Mouse (Mus musculus) forebrain, embryonic 16.5 days (tissue): ENCODE data around the gene Col25a1. TPM values are rescaled to one million over a fixed set of nuclear protein-coding genes. Genes with fewer than 3 reads are reported as not detected.

Source experiments
- ATAC-seq: fragments of 200-750 bp; cut with Nextera tagmentation; 2 replicates; pipeline ENCODE4 v1.8.0; 2017; ENCODE audit warnings: mild to moderate bottlenecking, moderate library complexity
- H3K27ac ChIP-seq: fragments of 300-500 bp; sonication (generic); 2 replicates; pipeline ENCODE4 v1.5.1; 2014; ENCODE audit warnings: low read length, control low read depth
- H3K27me3 ChIP-seq: fragments of 300-500 bp; sonication (generic); replicated peaks from 2 replicates; pipeline ENCODE4 v1.6.1; 2014; ENCODE audit warnings: low read length; ENCODE audit not compliant: control insufficient read depth, insufficient read depth
- H3K36me3 ChIP-seq: fragments of 300-500 bp; sonication (generic); 2 replicates; pipeline ENCODE4 v1.6.1; 2014; ENCODE audit not compliant: control insufficient read depth, insufficient read depth
- H3K4me1 ChIP-seq: fragments of 300-500 bp; sonication (generic); replicated peaks from 2 replicates; pipeline ENCODE4 v1.6.1; 2014; ENCODE audit warnings: low read length; ENCODE audit not compliant: control insufficient read depth, insufficient read depth
- H3K4me2 ChIP-seq: fragments of 300-500 bp; sonication (generic); 2 replicates; pipeline ENCODE4 v1.6.1; 2014; ENCODE audit warnings: mild to moderate bottlenecking, low read length, control low read depth
- H3K4me3 ChIP-seq: fragments of 300-500 bp; sonication (generic); replicated peaks from 2 replicates; pipeline ENCODE4 v1.5.1; 2014; ENCODE audit warnings: mild to moderate bottlenecking, low read length, control low read depth
- H3K9ac ChIP-seq: fragments of 300-500 bp; sonication (generic); replicated peaks from 2 replicates; pipeline ENCODE4 v1.6.1; 2014; ENCODE audit warnings: low read depth, low read length, control low read depth
- H3K9me3 ChIP-seq: fragments of 300-500 bp; sonication (generic); 2 replicates; pipeline ENCODE4 v1.6.1; 2016; ENCODE audit warnings: low read length; ENCODE audit not compliant: control insufficient read depth
- WGBS: fragments of 180-500 bp; shearing (Covaris S2); extraction: QIAGEN DNeasy Blood & Tissue Kit; methylation state at CpG from one replicate; pipeline ENCODE4 v1.1.7; 2014; 5-methylcytosine and 5-hydroxymethylcytosine counted together
- polyA plus RNA-seq: library from polyadenylated mRNA; unstranded; fragments of >200 nt; fragmentation: Nextera tagmentation; extraction: Ambion mirVana; gene quantifications from 2 replicates; pipeline ENCODE4 v1.2.1, GENCODE M21; 2015

The Col25a1 gene
- polyA plus RNA-seq, 1 experiment from 2014 or later, result 6.3 TPM

DNA sequence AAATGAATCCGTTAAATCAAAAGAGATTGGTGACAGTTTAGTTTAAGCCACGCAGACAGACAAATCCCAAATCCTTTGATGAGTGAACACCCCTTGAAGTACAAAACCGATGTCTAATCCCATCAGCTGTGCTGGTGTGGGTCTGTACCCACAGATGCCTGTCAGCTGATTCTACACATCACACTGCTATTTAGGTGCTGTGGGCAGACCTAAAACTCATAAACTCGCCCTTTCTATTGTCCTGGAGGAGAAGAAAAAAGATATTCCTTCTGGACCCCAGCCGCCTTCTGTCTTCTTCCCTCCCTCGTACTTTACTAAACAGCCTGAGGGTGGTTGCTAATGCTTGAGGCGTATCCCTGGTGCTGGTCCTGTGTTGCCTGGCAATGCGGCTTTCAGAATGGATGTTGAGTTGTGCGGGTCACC, 387.2 kb downstream of the Col25a1 start:
- Histone ChIP-seq H3K9me3 (no peaks in the 10 kb centered on the region), H3K4me1 (peaks cover 5% of the 10 kb centered on the region; the same call in 1 of the 2 replicates), H3K4me2 (no peak overlapping the region), H3K27ac (no peak overlapping the region), H3K36me3 (no peaks in the 10 kb centered on the region), H3K4me3 (no peak overlapping the region), H3K27me3 (no peaks in the 10 kb centered on the region), H3K9ac (no peak overlapping the region)
- 19% methylated on average over 9 of the region's 9 CpGs for WGBS
- ATAC-seq, result peak; percentile 54; the same call in 1 of the 2 replicates

DNA sequence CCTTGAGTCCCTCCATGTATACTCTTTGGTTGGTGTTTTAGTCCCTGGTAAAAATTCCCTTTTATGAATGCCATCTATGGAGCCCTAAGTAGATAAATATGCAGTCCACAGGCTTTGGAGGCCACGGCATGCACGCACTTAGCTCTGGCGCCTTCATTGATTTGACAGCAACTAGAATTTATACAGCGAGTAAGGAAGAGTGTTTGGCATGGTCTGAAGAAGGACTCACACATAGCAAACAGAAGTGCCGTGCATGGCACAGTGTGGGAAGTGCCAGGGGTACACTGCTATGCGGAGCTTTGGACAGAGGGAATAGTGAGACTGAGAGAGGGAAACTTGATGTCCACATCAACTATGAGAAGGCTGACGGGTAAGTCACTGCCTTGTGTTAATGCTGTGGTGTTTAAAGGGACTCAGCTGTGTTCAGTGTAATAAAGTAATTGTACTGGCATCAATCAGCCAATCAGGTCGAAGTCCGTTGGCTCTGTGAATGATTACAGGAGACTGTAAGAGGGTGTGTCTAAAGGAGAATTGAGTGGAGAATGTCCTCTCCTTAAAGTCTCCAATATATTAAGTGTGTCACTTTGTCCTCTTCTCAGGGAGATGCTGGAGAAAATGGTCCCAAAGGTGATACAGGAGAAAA, 390.7 kb downstream of the Col25a1 start:
- WGBS, result 92% methylated on average over 9 of the region's 9 CpGs

DNA sequence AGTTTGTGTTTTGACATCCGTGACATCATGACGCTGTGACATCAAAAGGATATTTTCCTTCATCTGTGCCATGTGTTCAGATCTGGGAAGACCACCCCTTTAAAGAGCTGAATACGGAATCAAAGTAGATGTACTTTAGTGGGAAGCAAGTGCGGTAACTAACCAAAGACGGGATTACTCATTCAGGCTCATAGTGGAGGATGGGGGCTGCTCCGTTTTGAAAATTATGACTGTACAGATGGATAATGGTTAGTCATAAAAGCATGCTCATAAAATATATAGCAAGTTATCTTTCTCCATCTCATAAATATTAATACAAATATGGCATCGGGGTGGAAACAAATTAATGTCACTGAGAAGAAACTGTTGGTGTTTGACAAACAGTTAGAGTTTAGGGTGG, 391.7 kb downstream of the Col25a1 start:
- 76% methylated on average over 7 of the region's 7 CpGs for WGBS
- H3K4me1 ChIP-seq, result peaks cover 5% of the 10 kb centered on the region; the same call in 1 of the 2 replicates
- H3K4me3 ChIP-seq, result no peak overlapping the region
- H3K36me3 ChIP-seq, result no peaks in the 10 kb centered on the region
- no peaks in the 10 kb centered on the region for H3K9me3 ChIP-seq
- ATAC-seq, result peak; percentile 81
- no peak overlapping the region for H3K9ac ChIP-seq
- no peak overlapping the region for H3K27ac ChIP-seq
- no peak overlapping the region for H3K4me2 ChIP-seq
- H3K27me3 ChIP-seq, result no peaks in the 10 kb centered on the region

More for the DNA sequence above, 390.7 kb downstream of the Col25a1 start:
- Histone ChIP-seq H3K27me3 (no peaks in the 10 kb centered on the region), H3K4me3 (no peak overlapping the region), H3K36me3 (no peaks in the 10 kb centered on the region), H3K4me2 (no peak overlapping the region), H3K9me3 (no peaks in the 10 kb centered on the region), H3K9ac (no peak overlapping the region), H3K4me1 (peaks cover 5% of the 10 kb centered on the region; the same call in 1 of the 2 replicates), H3K27ac (no peak overlapping the region)
- ATAC-seq, result no peak

DNA sequence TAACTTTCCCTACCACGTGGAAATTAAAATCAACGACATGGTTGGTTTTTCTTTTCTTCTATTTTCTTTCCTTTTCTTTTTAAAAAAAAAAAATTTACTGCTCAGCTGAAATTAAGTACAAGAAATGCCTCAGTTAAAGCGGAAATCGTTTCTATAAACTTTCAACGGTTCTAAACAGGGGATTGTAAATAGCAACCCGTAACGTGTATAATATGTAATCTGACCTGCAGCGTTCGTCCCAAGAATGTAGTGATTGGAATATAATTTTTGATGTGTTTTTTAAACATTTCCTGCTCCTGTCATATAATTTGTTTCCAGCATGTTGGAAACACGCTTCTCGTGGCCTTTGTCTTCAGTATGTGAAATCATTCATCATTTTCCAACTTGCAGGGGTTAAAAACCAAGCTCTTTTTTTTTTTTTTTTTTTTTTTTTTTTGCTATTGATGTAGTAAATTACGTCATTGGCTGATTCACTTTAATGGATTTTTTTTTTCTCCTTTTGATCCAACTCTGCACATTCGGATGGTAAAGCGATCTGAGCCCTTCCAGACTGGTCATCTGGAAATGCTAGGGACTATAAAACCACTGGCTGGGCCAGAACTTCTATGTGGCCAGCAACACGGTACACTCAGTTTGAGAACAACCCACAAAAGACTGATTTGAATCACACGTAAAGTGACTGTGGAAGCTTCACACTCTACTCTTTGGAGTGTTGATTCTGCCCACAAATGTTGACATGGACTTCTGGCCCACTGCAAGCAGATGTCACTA, 393.3 kb downstream of the Col25a1 start:
- no peak for ATAC-seq
- Histone ChIP-seq H3K27me3 (no peaks in the 10 kb centered on the region), H3K4me1 (no peaks in the 10 kb centered on the region), H3K4me3 (no peak overlapping the region), H3K4me2 (no peak overlapping the region), H3K9ac (no peak overlapping the region), H3K27ac (no peak overlapping the region), H3K9me3 (no peaks in the 10 kb centered on the region), H3K36me3 (no peaks in the 10 kb centered on the region)
- WGBS, result 77% methylated on average over 16 of the region's 16 CpGs

DNA sequence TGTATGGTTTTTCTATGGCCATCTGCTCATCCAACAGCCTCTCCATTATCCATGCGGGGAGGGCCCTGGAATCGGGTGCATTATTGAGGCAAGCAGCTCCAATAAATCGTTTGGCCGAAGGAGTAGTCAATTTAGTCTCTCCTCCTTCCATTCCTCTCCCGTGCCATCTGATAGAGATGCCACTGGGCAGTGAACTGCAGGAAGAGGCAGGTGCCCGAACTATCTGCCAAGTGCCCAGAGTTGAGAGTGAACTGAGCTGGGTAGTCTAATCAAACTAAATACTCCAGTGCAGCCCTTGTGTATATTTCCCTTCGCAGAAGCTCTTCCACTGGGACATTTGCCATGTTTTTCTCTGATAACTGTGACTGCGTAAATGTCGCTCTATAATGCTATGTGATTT, 403.7 kb downstream of the Col25a1 start:
- H3K9me3 ChIP-seq, result no peaks in the 10 kb centered on the region
- no peak overlapping the region for H3K4me2 ChIP-seq
- no peak overlapping the region for H3K4me3 ChIP-seq
- ATAC-seq, result no peak
- WGBS, result 85% methylated on average over 9 of the region's 9 CpGs
- no peaks in the 10 kb centered on the region for H3K4me1 ChIP-seq
- H3K27me3 ChIP-seq, result no peaks in the 10 kb centered on the region
- H3K9ac ChIP-seq, result no peak overlapping the region
- no peaks in the 10 kb centered on the region for H3K36me3 ChIP-seq
- no peak overlapping the region for H3K27ac ChIP-seq

DNA sequence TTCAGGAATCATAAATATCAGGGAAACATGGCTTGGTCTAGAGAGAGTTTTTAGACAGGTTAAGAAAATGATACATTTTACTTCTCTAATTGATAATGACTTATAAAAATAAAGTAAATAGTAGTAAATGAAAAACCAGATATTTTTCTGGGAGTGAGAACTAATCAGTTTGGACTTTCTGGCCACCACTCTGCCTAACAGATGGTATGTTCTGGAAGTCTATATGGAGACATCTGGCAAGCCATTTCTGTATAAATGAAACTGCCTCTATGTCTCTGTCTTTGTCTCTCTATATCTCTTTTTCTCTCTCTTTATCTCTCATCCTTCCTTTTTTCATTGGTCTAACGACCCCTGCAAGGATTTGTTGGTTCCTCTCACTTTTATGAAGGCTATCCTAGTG, 410.2 kb downstream of the Col25a1 start:
- no peak overlapping the region for H3K4me3 ChIP-seq
- ATAC-seq, result no peak
- 61% methylated on average over 1 of the region's 1 CpGs for WGBS

DNA sequence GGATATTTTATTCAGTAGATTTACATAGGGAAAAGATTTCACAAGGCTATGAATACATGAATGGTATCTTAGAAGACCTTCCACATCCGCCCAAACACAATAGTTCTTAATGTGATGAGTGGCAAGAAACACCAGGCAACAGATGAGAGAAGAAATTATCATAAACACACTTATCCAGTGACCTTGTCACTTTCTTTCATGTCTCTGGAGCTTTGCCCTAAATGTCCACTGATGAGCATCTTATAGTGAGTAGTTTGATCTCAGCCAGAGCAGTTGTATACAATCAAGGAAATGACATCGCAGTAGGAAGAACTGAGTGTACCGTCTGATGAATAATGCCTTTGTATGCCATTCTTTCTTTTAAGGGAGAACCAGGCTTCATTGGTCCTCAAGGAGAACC, 414.7 kb downstream of the Col25a1 start:
- no peak overlapping the region for H3K27ac ChIP-seq

More for the DNA sequence above, 410.2 kb downstream of the Col25a1 start:
- Histone ChIP-seq H3K9ac (no peak overlapping the region), H3K4me2 (no peak overlapping the region), H3K4me1 (no peaks in the 10 kb centered on the region), H3K27me3 (no peaks in the 10 kb centered on the region), H3K9me3 (no peaks in the 10 kb centered on the region), H3K36me3 (no peaks in the 10 kb centered on the region), H3K27ac (no peak overlapping the region)

DNA sequence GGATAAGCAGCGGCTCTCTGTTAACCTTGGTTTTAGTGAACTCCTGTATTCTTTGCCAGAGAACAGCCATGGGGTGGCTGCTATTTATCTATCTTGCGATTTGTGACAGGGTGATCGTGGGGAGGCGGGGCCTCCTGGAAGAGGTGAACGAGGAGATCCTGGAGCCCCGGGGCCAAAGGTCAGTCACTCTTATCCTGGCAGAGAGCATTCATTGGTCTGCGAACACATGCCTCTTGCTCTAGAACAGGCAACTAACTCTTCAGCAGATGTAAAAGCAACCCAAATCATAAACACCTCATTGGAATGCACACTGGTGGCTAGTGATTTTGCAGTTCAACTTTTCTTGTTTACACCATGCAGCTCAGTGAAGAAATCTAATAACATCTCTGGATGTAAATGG, 417.8 kb downstream of the Col25a1 start:
- Histone ChIP-seq H3K9ac (no peak overlapping the region), H3K27ac (no peak overlapping the region), H3K36me3 (no peaks in the 10 kb centered on the region), H3K4me3 (no peak overlapping the region), H3K27me3 (no peaks in the 10 kb centered on the region), H3K4me1 (no peaks in the 10 kb centered on the region), H3K9me3 (no peaks in the 10 kb centered on the region), H3K4me2 (no peak overlapping the region)
- no peak for ATAC-seq
- WGBS, result 81% methylated on average over 7 of the region's 7 CpGs

More for the DNA sequence above, 414.7 kb downstream of the Col25a1 start:
- H3K27me3 ChIP-seq, result no peaks in the 10 kb centered on the region
- no peaks in the 10 kb centered on the region for H3K9me3 ChIP-seq
- H3K36me3 ChIP-seq, result no peaks in the 10 kb centered on the region
- H3K4me1 ChIP-seq, result no peaks in the 10 kb centered on the region
- H3K4me3 ChIP-seq, result no peak overlapping the region
- no peak overlapping the region for H3K9ac ChIP-seq
- H3K4me2 ChIP-seq, result no peak overlapping the region
- ATAC-seq, result no peak
- WGBS, result 62% methylated on average over 3 of the region's 3 CpGs

DNA sequence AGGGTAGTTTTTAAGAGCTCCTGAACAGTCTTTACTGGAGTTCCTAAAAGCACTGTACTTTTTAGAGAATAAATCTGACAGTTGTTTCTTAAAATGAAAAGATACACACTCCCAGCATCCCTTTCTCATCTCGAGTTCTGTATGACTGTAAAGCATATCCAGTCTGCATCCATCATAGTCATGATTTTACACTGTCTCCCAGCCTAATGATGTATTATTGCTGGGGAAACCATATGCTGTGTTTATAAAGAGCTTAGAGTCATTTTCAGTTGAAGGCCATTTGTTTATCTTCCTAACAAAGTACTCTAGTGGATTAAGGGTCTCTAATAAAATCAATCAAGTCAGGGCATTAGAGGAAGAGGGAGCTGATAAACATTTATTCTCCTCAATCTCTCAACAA, 425.0 kb downstream of the Col25a1 start:
- 58% methylated on average over 1 of the region's 1 CpGs for WGBS
- H3K9ac ChIP-seq, result no peak overlapping the region
- H3K9me3 ChIP-seq, result no peaks in the 10 kb centered on the region
- no peak overlapping the region for H3K27ac ChIP-seq
- ATAC-seq, result no peak
- H3K4me2 ChIP-seq, result no peak overlapping the region
- no peaks in the 10 kb centered on the region for H3K4me1 ChIP-seq
- no peak overlapping the region for H3K4me3 ChIP-seq
- H3K27me3 ChIP-seq, result no peaks in the 10 kb centered on the region
- H3K36me3 ChIP-seq, result no peaks in the 10 kb centered on the region
